16 mouse cellular contexts compared by ENCODE assay signal in the genomic region with DNA sequence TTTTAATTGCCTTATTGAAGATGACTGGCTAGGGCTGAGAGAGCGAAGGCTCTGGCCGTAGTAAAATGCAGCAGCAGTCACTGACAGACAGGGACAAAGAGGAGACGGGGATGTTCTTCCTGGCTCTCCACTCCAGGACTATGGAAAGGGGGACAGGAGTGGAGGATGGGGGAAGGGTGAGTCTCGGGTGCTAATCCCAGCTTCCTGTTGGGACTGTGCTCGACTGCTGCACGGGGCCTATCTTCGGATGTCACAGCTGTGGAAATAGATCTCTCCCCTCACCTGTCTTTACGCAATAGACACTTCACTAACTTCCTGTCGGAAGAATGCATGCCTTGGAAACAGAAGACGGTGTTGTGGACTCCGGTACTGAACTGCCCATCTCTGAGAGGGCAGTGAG. TPM values are rescaled to one million over a fixed set of nuclear protein-coding genes. Genes with fewer than 3 reads are reported as not detected.
DNase-seq lines count a peak whose midpoint lies in the region; ATAC-seq and TF ChIP-seq lines count a peak whose summit lies in the region.
"Had no signal": no experiment of that assay in that cellular context is flagged by ENCODE, and none has a peak within 500 bp of the region (broad histone marks: within the 10 kb centered on the region; RNA-seq: fewer than 3 reads in every experiment).

No protein-coding gene starts in this region.

- no peaks in the 10 kb centered on the region for H3K9me3 ChIP-seq in heart, embryonic 12.5 days (replicated peaks)
- no peaks in the 10 kb centered on the region for H3K9me3 ChIP-seq in kidney, postnatal 0 days (replicated peaks; ENCODE audit: low read length)
- no peaks in the 10 kb centered on the region for H3K9me3 ChIP-seq in embryonic facial prominence, embryonic 11.5 days (replicated peaks; ENCODE audit: control insufficient read depth, low read length)
- H3K9me3 ChIP-seq in limb, embryonic 14.5 days (ENCODE audit: control insufficient read depth, low read length) = no peaks in the 10 kb centered on the region
- no peaks in the 10 kb centered on the region for H3K9me3 ChIP-seq in liver, embryonic 11.5 days (ENCODE audit: control insufficient read depth, low read length)
- H3K9me3 ChIP-seq: G1E; liver, embryonic 15.5 days had no signal

- no peaks in the 10 kb centered on the region for H3K27me3 ChIP-seq in heart, embryonic 12.5 days (replicated peaks)
- no peaks in the 10 kb centered on the region for H3K27me3 ChIP-seq in kidney, postnatal 0 days (ENCODE audit: insufficient read depth, low read length)
- H3K27me3 ChIP-seq in embryonic facial prominence, embryonic 11.5 days (ENCODE audit: control insufficient read depth, insufficient read depth, low read length) = no peaks in the 10 kb centered on the region
- no peaks in the 10 kb centered on the region for H3K27me3 ChIP-seq in limb, embryonic 14.5 days (ENCODE audit: control insufficient read depth, insufficient read depth, low read length)
- H3K27me3 ChIP-seq in liver, embryonic 11.5 days (replicated peaks; ENCODE audit: control insufficient read depth, insufficient read depth, low read length) = no peaks in the 10 kb centered on the region
- H3K27me3 ChIP-seq: liver, embryonic 15.5 days had no signal

- DNase-seq in heart, postnatal 10 days = no peak
- no peak for DNase-seq in kidney, postnatal 0 days (ENCODE audit: low spot score)
- no peak for DNase-seq in kidney, postnatal 10 days
- DNase-seq in embryonic facial prominence, embryonic 11.5 days (ENCODE audit: low spot score) = no peak
- DNase-seq in limb, embryonic 14.5 days (ENCODE audit: low spot score) = no peak
- no peak for DNase-seq in liver, embryonic 11.5 days (ENCODE audit: low spot score)
- DNase-seq: adrenal gland, postnatal 14 days; B cell, adult 2 months; kidney, adult 18-20 months had no signal

- intact Hi-C loops in heart, postnatal 10 days (cut with DNase I) = no loop called here

- H3K36me3 ChIP-seq in heart, embryonic 12.5 days = peaks cover 7% of the 10 kb centered on the region; the same call in 1 of the 2 replicates
- no peaks in the 10 kb centered on the region for H3K36me3 ChIP-seq in kidney, postnatal 0 days (ENCODE audit: insufficient read depth, low read length)
- no peaks in the 10 kb centered on the region for H3K36me3 ChIP-seq in embryonic facial prominence, embryonic 11.5 days (replicated peaks; ENCODE audit: control insufficient read depth, insufficient read depth, low read depth, low read length)
- H3K36me3 ChIP-seq in limb, embryonic 14.5 days (ENCODE audit: control insufficient read depth, insufficient read depth, low read length) = no peaks in the 10 kb centered on the region
- no peaks in the 10 kb centered on the region for H3K36me3 ChIP-seq in liver, embryonic 11.5 days (ENCODE audit: control insufficient read depth, insufficient read depth, low read length)
- H3K36me3 ChIP-seq: G1E; liver, embryonic 15.5 days had no signal

- H3K4me1 ChIP-seq in heart, embryonic 12.5 days (replicated peaks) = peaks cover 19% of the 10 kb centered on the region
- no peaks in the 10 kb centered on the region for H3K4me1 ChIP-seq in kidney, postnatal 0 days (replicated peaks; ENCODE audit: insufficient read depth, low read length)
- peaks cover 2% of the 10 kb centered on the region; the same call in 1 of the 2 replicates for H3K4me1 ChIP-seq in embryonic facial prominence, embryonic 11.5 days (ENCODE audit: control insufficient read depth, insufficient read depth, low read length)
- no peaks in the 10 kb centered on the region for H3K4me1 ChIP-seq in limb, embryonic 14.5 days (ENCODE audit: control insufficient read depth, insufficient read depth, low read length)
- 0 out of 2 replicates have a peak, but pooled peaks cover 3% of the 10 kb centered on the region for H3K4me1 ChIP-seq in liver, embryonic 11.5 days (replicated peaks; ENCODE audit: control insufficient read depth, insufficient read depth, low read length)

- TF ChIP-seq CTCF in kidney, postnatal 0 days (IDR thresholded peaks at IDR 0.05; ENCODE audit: low read depth) = no peak

- no peak overlapping the region for H3K4me3 ChIP-seq in heart, embryonic 12.5 days
- H3K4me3 ChIP-seq in kidney, postnatal 0 days (replicated peaks; ENCODE audit: low read depth, low read length) = no peak overlapping the region
- H3K4me3 ChIP-seq in embryonic facial prominence, embryonic 11.5 days (ENCODE audit: low read depth, low read length) = no peak overlapping the region
- no peak overlapping the region for H3K4me3 ChIP-seq in limb, embryonic 14.5 days (replicated peaks; ENCODE audit: low read length)
- no peak overlapping the region for H3K4me3 ChIP-seq in liver, embryonic 11.5 days (ENCODE audit: low read depth, low read length)
- H3K4me3 ChIP-seq: liver, embryonic 15.5 days had no signal

- 28% methylated on average over 11 of the region's 11 CpGs for whole genome bisulfite sequencing in heart, embryonic 12.5 days
- WGBS in kidney, postnatal 0 days = 36% methylated on average over 11 of the region's 11 CpGs
- WGBS in embryonic facial prominence, embryonic 11.5 days = 32% methylated on average over 11 of the region's 11 CpGs
- WGBS in limb, embryonic 14.5 days = 39% methylated on average over 11 of the region's 11 CpGs
- 42% methylated on average over 11 of the region's 11 CpGs for WGBS in liver, embryonic 11.5 days

- H3K4me2 ChIP-seq in heart, embryonic 12.5 days = no peak overlapping the region
- H3K4me2 ChIP-seq in kidney, postnatal 0 days (ENCODE audit: low read length) = no peak overlapping the region
- no peak overlapping the region for H3K4me2 ChIP-seq in embryonic facial prominence, embryonic 11.5 days (ENCODE audit: low read depth, low read length)
- H3K4me2 ChIP-seq in limb, embryonic 14.5 days (replicated peaks; ENCODE audit: low read depth, low read length, severe bottlenecking) = no peak overlapping the region
- no peak overlapping the region for H3K4me2 ChIP-seq in liver, embryonic 11.5 days
- H3K4me2 ChIP-seq: liver, embryonic 15.5 days had no signal

- H3K9ac ChIP-seq in heart, embryonic 12.5 days = no peak overlapping the region
- H3K9ac ChIP-seq in kidney, postnatal 0 days (ENCODE audit: low read depth, low read length) = no peak overlapping the region
- H3K9ac ChIP-seq in embryonic facial prominence, embryonic 11.5 days (replicated peaks; ENCODE audit: low read length) = peak overlapping the region; percentile 37
- peak overlapping the region; percentile 16; the same call in 1 of the 2 replicates for H3K9ac ChIP-seq in limb, embryonic 14.5 days (ENCODE audit: low read depth, low read length, severe bottlenecking)
- H3K9ac ChIP-seq in liver, embryonic 11.5 days (ENCODE audit: low read depth, low read length) = no peak overlapping the region
- H3K9ac ChIP-seq: liver, embryonic 15.5 days had no signal

- no peak for TF ChIP-seq POLR2A in limb, embryonic 14.5 days (IDR thresholded peaks at IDR 0.05; ENCODE audit: borderline replicate concordance, extremely low read depth, insufficient read depth, insufficient read length)

- ATAC-seq in heart, embryonic 12.5 days (ENCODE audit: insufficient number of reproducible peaks, low FRiP score) = peak; percentile 59; the same call in 1 of the 2 replicates
- 0 out of 2 replicates have a peak, but pooled peaks have one; percentile 13 for ATAC-seq in kidney, postnatal 0 days (replicated peaks; ENCODE audit: low FRiP score, low read depth)
- ATAC-seq in embryonic facial prominence, embryonic 11.5 days (replicated peaks; ENCODE audit: insufficient number of reproducible peaks, low FRiP score, low TSS enrichment, low read depth) = no peak
- peak; percentile 60 for ATAC-seq in limb, embryonic 14.5 days (ENCODE audit: low FRiP score, low read depth)
- ATAC-seq in liver, embryonic 11.5 days (replicated peaks; ENCODE audit: low FRiP score) = no peak
- ATAC-seq in erythroblast, adult 5-6 weeks (replicated peaks; ENCODE audit: low FRiP score, poor library complexity, severe bottlenecking) = no peak

- no peak overlapping the region for H3K27ac ChIP-seq in heart, embryonic 12.5 days (ENCODE audit: poor library complexity, severe bottlenecking)
- 0 out of 2 replicates have a peak overlapping the region, but pooled peaks have one; percentile 4 for H3K27ac ChIP-seq in kidney, postnatal 0 days
- no peak overlapping the region for H3K27ac ChIP-seq in embryonic facial prominence, embryonic 11.5 days (replicated peaks; ENCODE audit: low read depth, low read length)
- no peak overlapping the region for H3K27ac ChIP-seq in limb, embryonic 14.5 days (replicated peaks; ENCODE audit: low read depth, low read length)
- H3K27ac ChIP-seq in liver, embryonic 11.5 days (ENCODE audit: low read depth, low read length) = no peak overlapping the region
- H3K27ac ChIP-seq: liver, embryonic 15.5 days had no signal

RNA-seq across cellular contexts. Expression of a gene that starts 8.7 kb away (rescaled TPM):
- polyA plus RNA-seq in heart, embryonic 12.5 days (2016; fragmentation: Nextera tagmentation; extraction: Ambion mirVana) = 0.28 TPM in 1 of 2 replicates, not detected in the other
- under 1 TPM; 0.31 to 0.64 TPM for total RNA-seq in heart, postnatal 10 days (2021)
- polyA plus RNA-seq in kidney, postnatal 0 days (2015; fragmentation: Nextera tagmentation; extraction: Ambion mirVana) = 0.15 and 0.24 TPM in 2 replicates
- polyA plus RNA-seq in embryonic facial prominence, embryonic 11.5 days (2014; fragmentation: Nextera tagmentation; extraction: Ambion mirVana) = not detected in 2 replicates
- polyA plus RNA-seq in limb, embryonic 14.5 days (2012; rRNA removed) = 1.1 TPM in 2 replicates
- polyA plus RNA-seq in limb, embryonic 14.5 days (2014; fragmentation: Nextera tagmentation; extraction: Ambion mirVana) = 0.59 TPM in 1 of 2 replicates, not detected in the other
- polyA plus RNA-seq in liver, embryonic 11.5 days (2014; fragmentation: Nextera tagmentation; extraction: Ambion mirVana) = not detected in 2 replicates
- total RNA-seq in erythroblast, adult 5-6 weeks (2015; ENCODE audit: low replicate concordance) = not detected in 2 replicates
- total RNA-seq in erythroblast, adult 5-6 weeks (2017; ENCODE audit: low replicate concordance) = not detected in 2 replicates
- total RNA-seq: adrenal gland, postnatal 14 days; hematopoietic stem cell, adult 5-6 weeks; left cerebral cortex, postnatal 25 days had no signal
- polyA plus RNA-seq: liver, embryonic 15.5 days had no signal

RNA-seq across cellular contexts. Expression of a gene that starts 13.9 kb away (rescaled TPM):
- 59.7 and 68.4 TPM in 2 replicates for polyA plus RNA-seq in heart, embryonic 12.5 days (2016; fragmentation: Nextera tagmentation; extraction: Ambion mirVana)
- 10 to 100 TPM; 57.1 to 67.0 TPM for total RNA-seq in heart, postnatal 10 days (2021)
- polyA plus RNA-seq in kidney, postnatal 0 days (2015; fragmentation: Nextera tagmentation; extraction: Ambion mirVana) = 62.5 and 63.3 TPM in 2 replicates
- 23.7 and 28.7 TPM in 2 replicates for polyA plus RNA-seq in embryonic facial prominence, embryonic 11.5 days (2014; fragmentation: Nextera tagmentation; extraction: Ambion mirVana)
- polyA plus RNA-seq in limb, embryonic 14.5 days (2012; rRNA removed) = 32.8 and 34.5 TPM in 2 replicates
- 42.9 and 46.4 TPM in 2 replicates for polyA plus RNA-seq in limb, embryonic 14.5 days (2014; fragmentation: Nextera tagmentation; extraction: Ambion mirVana)
- 36.2 and 41.6 TPM in 2 replicates for polyA plus RNA-seq in liver, embryonic 11.5 days (2014; fragmentation: Nextera tagmentation; extraction: Ambion mirVana)
- total RNA-seq in erythroblast, adult 5-6 weeks (2015; ENCODE audit: low replicate concordance) = 9.8 and 10.7 TPM in 2 replicates
- total RNA-seq in erythroblast, adult 5-6 weeks (2017; ENCODE audit: low replicate concordance) = 4.0 and 13.7 TPM in 2 replicates

RNA-seq across cellular contexts. Expression of a gene that starts 20.9 kb away (rescaled TPM):
- polyA plus RNA-seq in heart, embryonic 12.5 days (2016; fragmentation: Nextera tagmentation; extraction: Ambion mirVana) = 0.08 and 0.13 TPM in 2 replicates
- 1 to 10 TPM; 3.2 to 3.6 TPM for total RNA-seq in heart, postnatal 10 days (2021)
- polyA plus RNA-seq in kidney, postnatal 0 days (2015; fragmentation: Nextera tagmentation; extraction: Ambion mirVana) = 0.22 and 0.37 TPM in 2 replicates
- polyA plus RNA-seq in embryonic facial prominence, embryonic 11.5 days (2014; fragmentation: Nextera tagmentation; extraction: Ambion mirVana) = 0.03 and 0.07 TPM in 2 replicates
- 2.0 and 2.5 TPM in 2 replicates for polyA plus RNA-seq in limb, embryonic 14.5 days (2012; rRNA removed)
- polyA plus RNA-seq in limb, embryonic 14.5 days (2014; fragmentation: Nextera tagmentation; extraction: Ambion mirVana) = 0.15 and 0.30 TPM in 2 replicates
- polyA plus RNA-seq in liver, embryonic 11.5 days (2014; fragmentation: Nextera tagmentation; extraction: Ambion mirVana) = not detected in 2 replicates
- not detected in 2 replicates for total RNA-seq in erythroblast, adult 5-6 weeks (2015; ENCODE audit: low replicate concordance)
- not detected in 2 replicates for total RNA-seq in erythroblast, adult 5-6 weeks (2017; ENCODE audit: low replicate concordance)
- total RNA-seq: hematopoietic stem cell, adult 5-6 weeks; left cerebral cortex, postnatal 25 days had no signal
- polyA plus RNA-seq: G1E; stomach, embryonic 14.5 days had no signal

RNA-seq across cellular contexts. Expression of a gene that starts 59.4 kb away (rescaled TPM):
- 0.83 and 0.95 TPM in 2 replicates for polyA plus RNA-seq in heart, embryonic 12.5 days (2016; fragmentation: Nextera tagmentation; extraction: Ambion mirVana)
- 1 to 10 TPM; 2.3 to 3.1 TPM for total RNA-seq in heart, postnatal 10 days (2021)
- 7.7 and 7.8 TPM in 2 replicates for polyA plus RNA-seq in kidney, postnatal 0 days (2015; fragmentation: Nextera tagmentation; extraction: Ambion mirVana)
- 1.3 and 1.9 TPM in 2 replicates for polyA plus RNA-seq in embryonic facial prominence, embryonic 11.5 days (2014; fragmentation: Nextera tagmentation; extraction: Ambion mirVana)
- 2.6 and 2.7 TPM in 2 replicates for polyA plus RNA-seq in limb, embryonic 14.5 days (2012; rRNA removed)
- 3.0 and 5.0 TPM in 2 replicates for polyA plus RNA-seq in limb, embryonic 14.5 days (2014; fragmentation: Nextera tagmentation; extraction: Ambion mirVana)
- 5.9 and 6.3 TPM in 2 replicates for polyA plus RNA-seq in liver, embryonic 11.5 days (2014; fragmentation: Nextera tagmentation; extraction: Ambion mirVana)
- 10.7 and 16.1 TPM in 2 replicates for total RNA-seq in erythroblast, adult 5-6 weeks (2015; ENCODE audit: low replicate concordance)
- total RNA-seq in erythroblast, adult 5-6 weeks (2017; ENCODE audit: low replicate concordance) = 3.2 and 7.2 TPM in 2 replicates
- total RNA-seq: G1E had no signal

Comparison
In these comparisons a context has a peak if more than half of its experiments do, and no peak if none do; other contexts are left out.
1. ATAC-seq: peak in heart, embryonic 12.5 days (single experiment), kidney, postnatal 0 days (single experiment) and limb, embryonic 14.5 days (single experiment); none in embryonic facial prominence, embryonic 11.5 days (single experiment), liver, embryonic 11.5 days (single experiment) and erythroblast, adult 5-6 weeks (single experiment).
2. H3K9ac ChIP-seq: peak in embryonic facial prominence, embryonic 11.5 days (single experiment) and limb, embryonic 14.5 days (single experiment); none in heart, embryonic 12.5 days (single experiment), kidney, postnatal 0 days (single experiment) and liver, embryonic 11.5 days (single experiment).